Mouse (Mus musculus) cerebellum, adult 9-10 months (tissue): ENCODE data around the gene Habp2.
A peak's percentile ranks its signal among the peaks of the same experiment; 100 is the strongest.

Experiments
- DNase-seq: peaks from one replicate; pipeline ENCODE4 v3.0.0; 2022

The Habp2 gene

DNA sequence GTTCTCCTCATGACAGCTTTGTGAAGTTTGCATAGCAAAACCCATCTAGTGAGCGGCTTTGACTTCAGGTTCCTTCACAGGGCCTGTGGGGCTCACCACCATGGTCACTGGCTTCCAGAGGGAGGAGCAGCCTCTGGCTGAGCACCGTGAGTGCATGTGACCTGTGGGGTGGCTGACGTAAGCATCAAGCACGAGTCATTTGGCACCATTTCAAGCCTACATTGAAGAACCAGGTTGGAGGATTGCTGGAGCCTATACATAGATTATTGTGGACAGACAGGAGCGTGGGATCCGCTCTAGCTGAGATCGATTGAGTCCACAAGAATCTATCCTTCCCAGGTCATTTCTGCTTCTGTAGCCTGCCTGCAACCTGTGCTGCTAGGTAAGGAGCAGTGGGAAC is at the start of gene Habp2:
Gene Habp2 (plus strand): TSS at position 272 of the 400 bp plus-strand sequence.
- DNase-seq, result no peak

DNA sequence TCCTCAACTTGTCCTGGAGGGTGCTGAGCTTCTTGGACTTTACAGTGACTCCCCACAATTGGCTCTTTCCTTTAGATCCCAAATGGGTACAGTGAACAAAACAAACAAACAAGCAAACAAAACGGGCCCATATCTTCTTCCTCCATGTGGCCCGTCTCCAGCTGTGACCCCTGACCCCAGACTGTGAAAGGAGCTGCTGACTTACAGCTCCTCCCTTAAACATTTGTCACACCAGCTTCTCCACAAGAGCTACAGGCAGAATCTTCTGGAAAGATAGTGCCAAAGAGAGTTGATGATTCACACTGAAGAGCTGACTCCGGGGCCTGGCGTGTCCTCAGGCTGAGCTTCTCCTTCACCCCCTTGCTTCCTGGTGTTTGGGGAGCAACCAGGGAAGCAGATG is 48.4 kb upstream of the Habp2 start:
- DNase-seq, result no peak

DNA sequence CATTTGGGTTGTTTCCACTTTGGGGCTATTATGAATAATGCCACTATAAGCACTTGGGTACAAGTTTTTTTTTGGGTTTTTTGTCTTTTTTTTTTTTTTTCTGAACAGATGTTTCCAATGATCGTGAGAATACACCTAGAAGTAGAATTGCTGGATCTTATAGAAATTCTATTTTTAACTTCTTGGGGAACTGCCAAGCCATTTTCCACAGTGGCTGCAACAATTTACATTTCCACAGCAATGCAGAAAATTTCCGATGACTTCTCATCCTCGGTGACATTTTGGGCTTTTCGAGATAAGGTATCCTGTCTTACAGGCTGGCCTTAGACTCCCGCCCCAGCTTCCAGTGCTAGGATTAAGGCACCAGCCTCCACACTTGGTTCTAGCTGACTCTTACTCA is 41.7 kb upstream of the Habp2 start:
- no peak for DNase-seq

DNA sequence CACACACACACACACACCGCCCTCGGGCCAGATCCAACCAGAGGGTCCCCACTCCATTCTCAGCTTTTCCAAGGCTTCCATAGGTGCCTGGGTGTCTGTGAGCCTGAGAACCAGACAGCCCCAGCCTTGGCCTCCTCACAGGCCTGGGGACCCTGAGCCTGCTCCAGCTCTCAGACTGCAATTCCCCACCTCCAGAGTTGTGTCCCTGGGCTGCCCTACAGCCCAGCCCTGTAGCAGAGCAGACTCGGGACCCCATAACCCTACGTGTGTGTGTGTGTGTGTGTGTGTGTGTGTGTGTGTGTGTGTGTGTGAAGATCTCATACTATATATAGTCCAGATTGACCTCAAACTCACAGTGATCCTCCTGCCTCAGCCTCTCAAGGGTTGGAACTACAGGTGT is 34.1 kb upstream of the Habp2 start:
- no peak for DNase-seq

GRCm38 (mm10) chr19:56253271-56253670 is 33.7 kb upstream of the Habp2 start:
- DNase-seq, result no peak

- no peak for DNase-seq
Measured at GRCm38 (mm10) chr19:56254751-56255150, 32.2 kb upstream of the Habp2 start.

- peak; percentile 42 for DNase-seq
Measured at GRCm38 (mm10) chr19:56255506-56255905, 31.4 kb upstream of the Habp2 start.

DNA sequence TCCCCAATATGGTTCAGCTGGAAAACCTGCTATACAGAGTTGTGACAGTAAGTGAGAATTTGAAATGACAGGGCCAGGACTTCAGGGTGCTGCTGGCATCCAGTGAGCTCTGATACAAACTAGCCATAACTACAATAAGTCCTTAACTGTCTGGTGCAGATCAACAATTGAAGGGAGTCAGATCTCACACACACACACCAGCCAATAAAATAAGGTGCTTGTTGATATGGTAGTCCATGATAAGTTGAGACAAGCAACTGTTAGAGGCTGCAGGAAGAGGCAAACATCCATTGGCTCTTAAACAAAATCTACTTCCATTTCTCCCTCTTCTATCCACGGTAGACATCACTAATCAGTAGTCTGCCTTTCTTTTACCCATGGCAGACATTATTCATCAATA is 30.7 kb upstream of the Habp2 start:
- DNase-seq, result no peak

DNA sequence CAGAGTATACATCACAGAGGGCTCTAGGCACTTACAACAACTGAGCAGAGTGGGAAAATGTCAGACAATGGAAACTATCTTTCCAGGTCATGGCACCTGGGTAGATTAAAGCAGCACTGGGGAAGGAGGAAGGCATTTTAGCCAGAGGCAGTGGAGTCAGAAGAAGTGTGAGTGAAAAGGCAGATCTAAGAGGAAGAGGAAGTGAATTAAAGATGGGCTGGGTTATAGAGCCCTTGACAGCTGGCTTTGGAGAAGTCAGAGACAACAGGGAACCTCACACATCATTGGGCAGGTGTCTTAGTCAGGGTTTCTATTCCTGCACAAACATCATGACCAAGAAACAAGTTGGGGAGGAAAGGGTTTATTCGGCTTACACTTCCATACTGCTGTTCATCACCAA is 30.2 kb upstream of the Habp2 start:
- no peak for DNase-seq

- no peak for DNase-seq
Measured at GRCm38 (mm10) chr19:56263696-56264095, 23.2 kb upstream of the Habp2 start.

- no peak for DNase-seq
Measured at GRCm38 (mm10) chr19:56264175-56264574, 22.8 kb upstream of the Habp2 start.

GRCm38 (mm10) chr19:56265149-56265548 is 21.8 kb upstream of the Habp2 start:
- no peak for DNase-seq

DNA sequence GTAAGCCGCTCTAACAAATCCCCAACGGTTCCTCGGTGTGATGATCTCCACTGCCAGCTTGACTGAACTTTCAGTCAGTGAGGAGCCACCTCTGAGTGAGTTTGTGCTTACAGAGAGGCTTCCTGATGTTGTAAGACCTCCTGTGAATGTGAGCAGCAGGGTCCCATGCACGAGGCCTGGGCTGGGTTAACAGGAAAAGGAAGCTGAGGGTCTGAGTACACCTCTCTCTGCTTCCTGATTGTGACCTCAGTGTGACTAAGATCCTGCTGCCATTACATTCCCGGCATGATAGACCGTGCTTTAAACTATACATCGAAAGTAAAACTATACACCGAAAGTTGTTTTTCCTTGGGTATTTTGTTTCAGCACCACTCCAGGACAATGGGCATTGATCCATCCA is 14.9 kb upstream of the Habp2 start:
- DNase-seq, result no peak

DNA sequence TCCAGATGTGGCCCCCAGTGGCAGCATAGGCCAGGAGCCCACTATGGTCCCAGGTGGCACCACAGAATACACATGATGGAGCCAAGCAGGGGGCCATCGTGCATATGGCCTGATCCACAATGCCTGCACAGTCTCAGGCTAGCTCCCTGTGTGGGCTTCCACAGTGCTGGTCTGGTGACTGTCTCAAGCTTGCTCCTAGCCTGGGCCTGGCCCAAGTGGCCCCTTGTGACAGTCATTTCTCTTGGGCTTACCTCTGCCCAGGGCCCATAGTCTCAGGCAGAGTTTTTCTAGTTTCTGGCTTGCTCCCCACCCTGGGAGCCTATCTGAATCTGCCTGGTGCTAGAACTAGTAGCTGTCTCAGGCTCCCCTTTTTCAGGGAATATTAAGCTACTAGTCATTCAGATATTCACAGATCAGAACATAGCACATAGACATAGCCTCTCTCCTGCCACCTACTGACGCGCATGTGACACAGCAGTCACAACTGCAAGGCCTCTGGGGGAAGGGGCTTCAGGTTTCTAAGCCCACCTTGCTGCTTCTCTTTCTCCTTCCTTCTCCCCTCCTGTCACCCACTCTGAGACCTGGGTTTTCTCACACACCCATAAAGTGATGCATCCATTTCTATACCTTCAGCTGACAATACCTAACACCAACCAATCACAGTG is 9.7 kb upstream of the Habp2 start:
- DNase-seq, result no peak

DNA sequence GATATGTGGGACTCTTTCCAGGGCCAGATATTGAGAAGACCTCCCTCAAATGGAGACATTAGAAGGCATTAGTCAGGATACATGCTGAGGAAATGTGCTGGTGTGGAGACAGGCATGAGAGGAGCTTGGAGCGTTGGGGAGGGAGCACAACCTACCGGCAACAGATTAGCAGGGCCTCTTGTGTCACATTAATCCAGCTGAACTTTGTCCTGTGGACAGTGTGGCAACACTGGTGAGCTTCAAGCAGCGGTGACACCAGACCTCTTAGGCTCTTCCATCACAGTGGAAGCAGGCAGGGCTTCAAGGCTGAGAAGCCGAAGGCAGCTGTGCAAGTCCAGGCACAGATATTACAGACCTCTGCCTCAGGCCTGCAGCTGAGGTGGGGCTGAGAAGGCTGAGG is 9.0 kb upstream of the Habp2 start:
- no peak for DNase-seq

DNA sequence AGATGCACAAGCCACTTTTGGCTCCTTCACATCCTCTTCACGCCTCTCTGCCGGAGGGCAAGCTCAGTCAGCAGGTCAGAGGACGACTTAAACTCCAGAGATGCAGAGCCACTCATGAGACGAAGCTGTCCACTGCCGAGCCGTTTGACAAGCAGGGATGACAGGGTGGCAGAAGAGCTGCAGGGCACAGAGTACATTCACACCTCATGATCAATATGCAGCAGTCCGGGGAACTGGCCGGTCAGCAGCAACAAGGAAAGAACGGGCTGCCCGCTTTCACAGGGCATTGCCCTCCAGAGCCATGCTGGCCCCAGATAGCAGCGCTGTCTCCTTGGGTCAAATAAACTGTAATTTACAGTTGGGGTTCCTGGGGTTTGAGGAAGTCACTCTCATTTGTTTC is 8.6 kb upstream of the Habp2 start:
- DNase-seq, result no peak

DNA sequence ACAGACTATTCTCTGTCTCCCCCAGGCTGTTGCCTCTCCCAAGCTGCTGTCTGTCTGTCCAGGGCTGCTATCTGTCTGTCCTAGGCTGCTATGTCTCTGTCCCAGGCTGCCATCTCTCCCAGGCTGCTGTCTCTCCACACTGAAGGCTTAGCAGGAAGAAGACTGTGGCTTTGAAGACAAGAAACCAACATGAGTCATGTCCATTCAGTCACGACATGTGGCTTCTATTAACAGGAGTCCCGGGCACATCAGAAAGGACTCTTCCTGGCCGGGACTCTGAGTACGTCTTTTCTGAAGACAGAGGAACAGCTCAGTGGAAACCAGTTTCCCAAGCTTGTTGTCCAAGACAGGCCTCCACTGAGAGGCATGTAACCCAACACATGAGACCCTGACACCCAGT is 1.7 kb upstream of the Habp2 start:
- no peak for DNase-seq

GRCm38 (mm10) chr19:56287580-56288367 is 837 bp downstream of the Habp2 start:
- no peak for DNase-seq

GRCm38 (mm10) chr19:56288436-56288835 is 1.5 kb downstream of the Habp2 start:
- no peak for DNase-seq

GRCm38 (mm10) chr19:56289642-56290041 is 2.7 kb downstream of the Habp2 start:
- DNase-seq, result no peak

DNA sequence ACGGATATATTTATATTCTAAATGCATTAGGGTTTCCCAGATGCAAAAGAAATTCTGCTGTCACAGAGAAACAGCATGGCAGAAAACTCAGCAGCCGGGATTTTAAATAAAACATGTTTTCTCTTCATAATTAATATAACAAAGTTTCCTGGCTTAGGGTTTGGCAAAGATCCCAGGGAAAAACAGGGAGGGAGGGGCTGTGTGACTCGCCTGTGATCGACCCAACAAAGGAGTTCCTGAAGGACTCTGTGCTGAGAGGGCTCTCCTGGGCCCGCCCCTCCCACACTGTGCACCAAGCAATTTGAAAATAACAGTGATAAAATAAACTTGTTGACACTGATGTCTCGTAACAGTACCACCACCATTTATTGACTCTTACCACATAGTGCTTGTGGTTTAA is 5.0 kb downstream of the Habp2 start:
- no peak for DNase-seq

DNA sequence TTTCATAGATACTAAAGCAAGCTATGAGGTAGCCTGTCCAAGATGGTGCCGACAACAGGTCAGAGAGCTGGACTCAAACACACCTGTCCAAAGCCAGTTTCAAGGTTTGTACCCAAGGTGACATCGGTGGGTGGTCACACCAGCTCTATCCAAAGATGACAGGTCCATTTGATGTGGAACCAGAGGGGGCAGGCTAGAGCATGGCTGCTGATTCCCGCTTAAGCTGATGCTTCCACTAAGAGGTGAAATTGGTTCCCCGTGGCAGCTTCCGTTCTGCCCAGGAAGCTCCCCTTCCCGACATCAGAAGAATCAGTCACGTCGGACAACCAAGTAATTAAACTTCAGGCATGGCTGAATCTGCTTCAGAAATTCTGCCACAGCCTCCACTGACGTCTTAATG is 5.4 kb downstream of the Habp2 start:
- DNase-seq, result no peak

- peak; percentile 95 for DNase-seq
Measured at GRCm38 (mm10) chr19:56294654-56295399, 7.9 kb downstream of the Habp2 start.

GRCm38 (mm10) chr19:56296668-56297067 is 9.7 kb downstream of the Habp2 start:
- no peak for DNase-seq
